Mouse (Mus musculus) v-Abl transformed pro-B cells (cell line): Measurements from ENCODE around the gene Anapc2.

Experiments used
- in situ Hi-C, 2 experiments: fragments of 400-800 bp; cut with MboI; formaldehyde crosslinking; loops; one replicate each; pipeline ENCODE4 v1.15.1; 2025; ENCODE audit not compliant: unreplicated experiment in 2 of 2

Anapc2 gene

DNA sequence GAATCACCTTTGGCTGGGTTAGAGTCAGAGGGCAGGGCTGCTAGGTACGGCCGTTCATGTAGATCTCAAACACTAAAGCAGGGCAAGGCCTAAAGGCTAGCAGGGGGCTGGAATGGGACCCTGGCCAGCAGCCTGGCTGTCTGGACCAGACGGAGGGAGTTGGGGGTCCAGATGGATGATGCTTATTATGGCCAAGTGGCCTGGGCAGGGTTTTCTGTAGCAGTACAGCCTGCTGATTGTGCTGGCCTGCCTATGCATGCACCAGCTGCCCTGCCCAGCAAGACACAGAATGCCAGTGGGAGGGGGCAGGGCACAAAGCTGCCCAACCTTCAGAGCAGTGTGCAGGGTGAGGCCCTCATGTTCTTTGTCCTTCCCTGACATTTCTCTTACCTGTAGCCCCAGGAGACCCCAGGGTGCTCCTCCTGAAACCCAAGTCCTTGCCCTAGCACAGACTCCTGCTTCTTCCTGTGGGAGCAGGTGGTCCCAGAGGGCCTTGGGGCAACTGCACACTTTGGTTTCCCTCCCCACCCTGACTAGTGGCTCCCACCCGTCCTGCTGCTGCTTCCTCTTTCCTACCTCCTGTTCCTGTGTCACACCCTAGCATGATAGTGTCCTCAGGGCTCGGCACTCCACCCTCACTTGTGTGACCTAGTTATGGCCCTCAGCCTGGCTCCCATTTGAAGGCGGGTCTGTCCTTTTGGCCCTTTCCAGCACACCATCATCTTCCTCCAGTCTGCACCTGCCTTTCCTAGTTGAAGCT is 6.2 kb upstream of the Anapc2 start:
- in situ Hi-C loops, result loop anchor here in 1 of 2 experiments (25.0 kb wide), 1 partner anchor 1646 kb away; the partner anchor contains the start of genes Med22, Rpl7a, Surf1 and Surf2

DNA sequence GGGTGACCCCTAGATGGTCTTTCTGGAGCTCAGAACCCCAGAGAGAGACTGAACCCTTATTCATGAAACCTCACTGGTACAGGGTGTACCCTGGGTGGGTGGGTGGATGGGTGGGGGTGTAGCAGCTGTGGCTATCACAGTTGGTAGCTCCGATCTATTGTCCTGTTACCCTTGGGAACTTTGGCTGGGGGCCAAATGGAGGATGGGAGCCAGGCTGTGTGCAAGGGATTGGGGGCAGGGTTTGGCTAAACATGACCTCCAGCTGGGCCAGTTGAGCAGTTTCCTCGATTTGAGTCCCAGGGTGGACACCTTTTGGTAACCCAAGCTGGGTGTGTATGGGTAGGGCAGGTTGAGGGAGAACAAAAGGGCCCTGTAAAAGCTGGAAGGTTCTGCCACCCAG is 5.6 kb upstream of the Anapc2 start:
- in situ Hi-C loops, result loop anchor here in 1 of 2 experiments (25.0 kb wide), 1 partner anchor 1646 kb away; the partner anchor contains the start of genes Med22, Rpl7a, Surf1 and Surf2

DNA sequence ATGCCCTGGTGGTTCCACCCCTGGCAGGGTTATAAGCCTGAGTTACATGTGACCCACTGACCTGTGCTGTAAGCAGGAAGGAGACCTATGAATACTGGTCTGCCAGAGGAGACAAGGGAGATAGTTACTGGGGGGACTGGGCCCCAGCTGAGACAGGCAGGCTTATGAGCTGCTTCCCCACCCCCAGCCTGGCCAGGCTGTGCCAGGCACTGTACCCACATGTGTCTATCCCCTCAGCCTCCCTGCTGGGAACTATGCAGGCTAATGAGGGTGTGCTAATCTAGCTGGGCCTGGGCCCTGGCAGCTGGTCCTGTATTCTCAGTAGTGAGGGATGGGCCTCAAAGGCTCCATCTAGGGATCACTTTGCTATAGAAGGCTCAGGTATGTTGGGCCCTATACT is 5.0 kb upstream of the Anapc2 start:
- in situ Hi-C loops, result loop anchor here in 1 of 2 experiments (25.0 kb wide), 1 partner anchor 1645 kb away; the partner anchor contains the start of genes Med22, Rpl7a, Surf1 and Surf2

DNA sequence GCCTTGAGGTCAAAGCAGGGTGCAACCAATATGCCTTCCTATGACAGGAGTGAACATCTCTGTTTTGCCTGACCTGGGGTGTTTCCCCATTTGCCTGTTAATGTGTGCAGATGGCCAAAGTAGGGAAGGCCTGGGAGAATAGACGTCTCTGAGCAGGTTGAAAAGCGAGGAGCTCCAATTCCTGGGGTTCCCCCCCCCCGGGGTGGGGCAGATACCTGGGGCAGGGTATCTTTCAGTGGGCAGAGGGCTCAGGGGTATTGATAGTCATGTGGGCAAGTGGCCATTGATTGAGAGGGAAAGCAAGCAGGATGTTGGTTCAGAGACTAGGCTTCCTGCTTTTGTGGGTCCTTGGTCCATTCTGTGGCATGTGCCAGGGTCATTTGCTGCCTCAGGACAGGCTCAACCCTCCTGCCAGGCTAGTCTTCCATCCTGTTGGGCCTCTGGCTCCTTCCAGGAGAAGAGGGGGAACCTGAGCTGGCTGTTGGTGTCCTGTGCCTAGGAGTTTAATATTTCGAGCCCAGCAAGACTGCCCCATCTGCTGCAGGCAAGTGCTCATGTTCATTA is 4.5 kb upstream of the Anapc2 start:
- in situ Hi-C loops, result loop anchor here in 1 of 2 experiments (25.0 kb wide), 1 partner anchor 1644 kb away; the partner anchor contains the start of genes Med22, Rpl7a, Surf1 and Surf2

DNA sequence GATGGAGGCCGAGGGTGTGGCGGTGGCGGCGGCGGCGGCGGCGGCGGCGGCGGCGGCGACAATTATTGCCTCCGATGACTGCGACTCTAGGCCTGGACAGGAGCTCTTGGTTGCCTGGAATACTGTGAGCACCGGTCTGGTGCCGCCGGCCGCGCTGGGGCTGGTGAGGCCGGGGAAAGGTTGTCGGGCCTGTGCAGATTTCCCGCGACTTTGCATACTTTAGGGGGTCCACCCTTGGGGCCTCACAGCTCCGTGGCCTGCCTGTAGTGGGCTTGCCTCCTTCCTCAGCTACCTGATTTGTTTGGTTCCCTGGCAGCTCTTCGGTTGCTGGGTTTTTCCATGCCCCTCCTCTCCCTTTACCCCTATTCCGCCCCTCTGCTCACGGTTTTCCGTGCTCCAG is 237 bp downstream of the Anapc2 start:
- in situ Hi-C loops, result loop anchor here in 1 of 2 experiments (25.0 kb wide), 1 partner anchor 1640 kb away; the partner anchor contains the start of genes Med22, Rpl7a, Surf1 and Surf2

DNA sequence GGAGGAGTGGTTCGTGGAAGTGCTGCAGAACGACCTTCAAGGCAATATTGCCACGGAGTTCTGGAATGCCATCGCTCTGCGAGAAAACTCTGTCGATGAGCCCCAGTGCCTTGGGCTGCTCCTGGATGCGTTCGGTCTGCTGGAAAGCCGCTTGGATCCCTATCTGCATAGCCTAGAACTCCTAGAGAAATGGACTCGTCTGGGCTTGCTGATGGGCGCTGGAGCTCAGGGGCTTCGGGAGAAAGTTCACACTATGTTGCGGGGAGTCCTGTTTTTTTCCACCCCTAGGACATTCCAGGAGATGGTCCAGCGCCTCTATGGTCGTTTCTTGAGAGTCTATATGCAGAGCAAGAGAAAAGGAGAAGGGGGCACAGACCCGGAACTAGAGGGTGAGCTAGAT is 732 bp downstream of the Anapc2 start:
- in situ Hi-C loops, result loop anchor here in 1 of 2 experiments (25.0 kb wide), 1 partner anchor 1639 kb away; the partner anchor contains the start of genes Med22, Rpl7a, Surf1 and Surf2

DNA sequence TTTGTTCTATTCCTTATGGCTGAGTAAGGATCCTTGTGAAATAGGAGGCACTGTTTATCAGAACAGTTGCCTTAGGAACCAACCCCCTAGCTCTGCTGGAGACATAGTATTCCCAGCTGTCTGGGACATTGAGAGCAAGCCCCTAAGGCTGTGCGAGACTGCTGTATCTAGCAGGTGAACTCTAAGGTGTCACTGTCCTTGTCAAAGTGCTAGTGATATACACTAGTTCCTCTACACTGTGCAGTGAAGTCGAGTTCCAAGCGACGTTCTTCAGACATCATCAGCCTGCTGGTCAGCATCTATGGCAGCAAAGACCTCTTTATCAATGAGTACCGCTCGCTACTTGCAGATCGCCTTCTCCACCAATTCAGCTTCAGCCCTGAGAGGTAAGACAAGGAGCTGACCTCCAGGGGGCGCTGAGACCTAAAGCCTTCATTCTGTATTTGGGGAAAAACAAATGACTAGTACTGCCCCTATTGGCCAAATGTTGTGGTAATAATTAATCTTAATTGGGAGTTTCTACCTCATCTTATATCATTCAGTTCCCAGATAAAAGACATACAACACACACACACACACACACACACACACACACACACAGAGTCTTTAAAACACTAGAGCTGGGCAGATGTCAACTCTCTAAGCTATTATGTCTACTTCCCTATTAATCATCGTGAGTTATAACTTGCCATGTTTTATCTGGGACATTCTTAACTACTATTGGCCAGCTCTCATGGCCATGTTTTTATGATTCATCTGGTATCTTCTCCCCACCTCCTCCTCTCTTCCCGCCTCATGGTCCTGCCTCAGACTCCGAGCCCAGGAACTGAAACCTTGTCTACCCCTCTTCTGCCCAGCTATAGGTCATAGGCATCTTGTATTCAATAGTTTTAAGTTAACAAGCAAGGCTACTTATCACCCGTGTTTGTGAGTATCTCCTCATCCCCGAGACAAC is 6.9 kb downstream of the Anapc2 start:
- in situ Hi-C loops, result loop anchor here in 1 of 2 experiments (5.0 kb wide), 2 partner anchors 53 to 123 kb away; partner anchors contain the start of gene Man1b1

DNA sequence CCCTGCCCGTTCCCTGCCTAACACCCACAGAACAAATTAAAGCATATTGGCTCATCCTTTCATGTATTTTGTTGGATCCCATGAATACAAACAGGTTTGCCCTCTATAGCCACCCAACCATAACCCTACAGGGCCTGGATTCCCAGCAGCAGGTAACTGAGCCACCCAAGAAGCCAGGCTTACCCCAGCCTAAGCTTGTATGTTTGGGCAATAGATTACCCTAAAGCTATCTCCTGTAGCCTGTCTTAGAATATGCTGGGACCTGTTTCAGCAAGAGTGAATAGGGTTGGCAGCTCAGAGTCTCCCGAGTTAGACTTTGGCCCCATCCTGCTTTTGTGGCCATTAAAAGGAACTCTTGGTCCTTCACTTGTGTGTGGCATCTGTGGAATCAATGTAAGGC is 13.3 kb downstream of the Anapc2 start:
- in situ Hi-C loops, result no loop called here

DNA sequence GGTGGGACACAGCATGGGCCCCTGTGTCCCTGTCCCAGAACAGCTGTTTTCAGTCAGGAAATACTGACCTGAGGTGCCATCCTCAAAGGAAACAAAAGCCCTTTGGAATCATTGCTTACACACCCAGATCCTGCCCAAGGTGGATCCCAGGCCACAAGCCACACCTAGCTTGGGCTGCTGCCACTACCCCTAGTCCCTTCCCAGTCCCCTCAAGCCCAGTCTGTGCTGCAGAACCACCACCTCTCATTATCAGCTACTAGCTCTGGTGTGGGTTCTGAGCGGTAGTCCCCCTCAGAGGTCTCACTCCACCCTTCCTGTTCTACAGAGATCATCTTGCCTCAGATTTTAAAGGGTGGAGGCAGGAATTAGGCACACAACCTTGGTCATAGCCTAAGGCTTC is 14.0 kb downstream of the Anapc2 start:
- in situ Hi-C loops, result no loop called here

DNA sequence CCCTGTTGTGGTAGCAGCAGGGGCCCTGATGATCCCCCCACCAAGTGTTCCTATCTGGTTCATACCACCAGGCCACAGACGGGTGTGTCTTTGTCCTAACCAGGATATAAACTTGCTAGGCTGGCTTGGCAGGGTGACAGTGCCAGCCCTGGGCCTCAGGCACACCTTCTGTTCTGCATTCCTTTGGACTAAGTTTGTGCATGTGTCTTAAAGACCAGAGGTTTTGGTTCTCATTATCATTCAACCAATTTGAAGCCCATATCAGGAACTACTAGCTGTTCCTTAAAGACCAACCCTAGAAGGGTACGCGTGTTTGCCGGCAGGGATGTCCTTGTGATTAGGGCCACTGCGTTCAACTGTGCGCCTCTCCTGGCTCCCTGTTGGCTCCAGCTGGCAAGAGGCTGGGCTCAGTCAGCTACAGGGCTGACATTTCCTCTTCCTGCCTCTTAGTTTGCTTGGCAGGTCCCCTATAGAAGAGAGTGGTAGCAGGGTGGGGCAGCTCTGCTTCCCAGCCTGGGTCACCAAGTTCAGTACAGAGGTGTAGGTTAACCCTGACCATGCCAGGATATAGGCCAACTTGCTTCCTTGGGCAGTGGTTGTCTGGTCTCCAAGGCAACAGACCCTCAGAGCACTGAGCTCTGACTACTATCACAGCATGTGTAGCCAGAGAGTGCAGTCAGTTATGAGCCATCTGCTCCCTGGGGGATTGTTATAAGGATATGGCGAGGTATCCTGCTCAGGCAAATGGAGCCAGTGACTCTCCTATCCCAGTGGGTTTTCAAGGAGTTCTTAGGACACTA is 14.8 kb downstream of the Anapc2 start:
- in situ Hi-C loops, result no loop called here

DNA sequence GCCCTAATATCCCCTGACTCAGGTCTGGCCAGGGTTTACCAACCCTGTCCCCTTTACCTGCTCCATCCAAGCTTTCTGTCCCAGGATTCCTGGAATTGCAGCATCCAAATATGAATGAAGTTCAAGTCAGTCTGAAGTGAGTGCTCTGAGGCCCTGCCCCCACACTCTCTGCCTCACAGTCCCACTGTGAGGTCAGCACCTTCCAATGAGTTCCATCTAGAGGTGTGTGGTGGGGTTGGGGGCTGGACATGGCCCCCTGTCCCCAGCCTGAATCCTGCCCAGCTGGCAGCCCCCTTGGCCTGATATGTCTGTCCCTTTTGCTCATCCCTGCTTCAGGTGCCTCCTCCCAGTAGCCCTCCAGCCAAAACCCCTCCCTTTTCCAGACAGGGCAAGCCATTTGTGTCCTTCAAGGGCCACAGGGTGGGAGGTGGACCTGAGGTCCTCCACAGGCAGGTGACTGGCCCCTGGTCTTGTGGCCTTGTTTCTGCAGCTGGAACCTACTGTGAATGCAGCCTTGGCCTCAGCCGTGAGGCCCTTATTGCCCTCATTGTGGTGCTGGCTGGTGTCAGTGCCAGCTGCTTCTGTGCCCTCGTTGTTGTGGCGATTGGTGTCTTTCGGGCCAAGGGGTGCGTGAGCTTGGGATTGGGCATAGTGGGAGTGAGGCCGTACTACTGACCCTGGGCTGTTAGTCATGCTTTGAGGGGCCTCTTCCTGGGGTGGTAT is 15.8 kb downstream of the Anapc2 start, which contains the start of gene Tmem210:
TSS of gene Tmem210 (plus strand) at position 219 of the 723 bp plus-strand sequence.
- in situ Hi-C loops, result no loop called here

DNA sequence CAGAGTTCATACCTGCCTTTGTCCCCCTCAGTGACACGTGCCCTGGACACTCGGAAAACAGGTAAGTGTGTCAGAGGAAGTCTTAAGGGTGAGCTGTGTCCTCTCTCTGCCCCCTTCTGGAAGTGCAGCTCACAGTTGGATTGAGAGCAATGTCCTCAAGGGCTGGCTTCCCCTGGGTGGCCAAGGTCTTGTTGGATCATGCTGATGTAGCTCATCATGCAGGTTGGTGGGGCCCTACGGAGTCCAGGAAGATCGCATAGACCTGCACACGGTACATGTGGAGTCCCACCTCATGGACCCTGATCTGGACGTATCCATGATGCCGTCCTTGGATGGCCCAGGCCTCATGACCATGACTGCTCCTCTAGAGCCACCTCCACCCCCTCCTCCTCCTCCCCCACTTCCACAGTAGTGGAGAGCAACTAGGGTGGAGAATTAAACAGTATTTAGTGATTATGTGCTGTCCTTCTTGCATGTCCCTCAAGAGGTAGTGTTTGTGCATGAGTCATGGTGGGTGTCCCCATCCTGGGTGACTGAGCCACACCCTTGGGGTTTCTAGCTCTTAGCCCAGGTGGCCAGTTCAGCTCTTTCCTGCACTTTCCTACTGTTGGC is 16.6 kb downstream of the Anapc2 start:
- in situ Hi-C loops, result no loop called here

DNA sequence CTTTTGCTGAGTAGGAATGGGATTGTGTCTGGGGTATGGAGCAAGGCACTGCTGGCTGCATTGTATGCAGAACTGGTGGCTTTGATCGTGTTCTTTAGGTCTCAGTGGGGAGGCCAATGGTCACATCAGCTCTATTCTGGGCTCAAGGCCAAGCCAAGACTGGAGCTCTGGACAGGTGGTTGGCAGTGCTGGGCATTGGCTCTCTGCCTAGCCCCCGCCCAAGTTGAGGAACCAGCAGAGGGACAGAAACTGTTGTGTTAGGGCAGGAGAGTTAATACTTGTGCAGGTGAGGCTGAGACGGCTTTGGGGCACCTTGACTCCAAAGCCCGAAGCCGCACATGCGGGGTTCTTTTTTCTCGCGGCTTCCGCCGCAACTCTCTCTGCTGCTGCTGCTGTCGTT is 17.4 kb downstream of the Anapc2 start, which contains the start of gene Lrrc26:
TSS of gene Lrrc26 (plus strand) at position 265 of the 400 bp plus-strand sequence.
- in situ Hi-C loops, result no loop called here

DNA sequence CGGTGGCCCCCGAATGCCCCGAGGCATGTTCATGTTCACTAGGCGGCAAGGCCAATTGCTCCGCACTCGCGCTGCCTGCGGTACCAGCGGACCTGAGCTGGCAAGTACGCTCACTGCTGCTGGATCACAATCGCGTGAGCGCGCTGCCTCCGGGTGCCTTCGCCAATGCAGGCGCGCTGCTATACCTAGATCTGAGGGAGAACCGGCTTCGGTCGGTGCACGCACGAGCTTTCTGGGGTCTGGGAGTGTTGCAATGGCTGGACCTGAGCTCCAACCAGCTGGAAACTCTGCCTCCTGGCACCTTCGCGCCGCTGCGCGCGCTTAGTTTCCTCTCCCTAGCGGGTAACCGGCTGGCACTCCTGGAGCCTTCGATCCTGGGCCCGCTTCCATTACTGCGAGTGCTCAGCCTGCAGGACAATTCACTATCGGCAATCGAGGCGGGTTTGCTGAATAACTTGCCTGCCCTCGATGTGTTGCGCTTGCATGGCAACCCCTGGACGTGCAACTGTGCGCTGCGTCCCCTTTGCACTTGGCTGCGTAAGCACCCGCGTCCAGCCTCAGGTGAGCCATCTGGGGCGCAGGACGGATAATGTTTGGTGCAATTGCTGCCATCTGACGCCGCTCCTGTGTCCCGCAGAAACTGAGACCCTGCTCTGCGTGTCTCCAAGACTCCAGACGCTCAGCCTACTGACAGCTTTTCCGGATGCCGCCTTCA is 18.0 kb downstream of the Anapc2 start:
- in situ Hi-C loops, result no loop called here

DNA sequence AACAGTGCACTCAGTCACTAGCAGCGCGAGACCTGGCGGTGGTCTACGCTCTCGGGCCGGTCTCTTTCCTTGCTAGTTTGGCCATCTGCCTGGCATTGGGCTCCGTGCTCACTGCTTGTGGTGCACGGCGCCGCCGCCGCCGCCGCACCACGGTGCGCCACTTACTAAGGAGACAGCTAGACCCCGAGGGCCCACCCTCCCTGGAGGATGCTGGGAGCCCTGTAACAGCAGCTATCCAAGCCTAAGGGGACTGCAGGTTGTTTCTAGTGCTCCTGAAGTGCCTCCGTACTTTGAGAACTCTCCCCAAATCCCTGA is 18.5 kb downstream of the Anapc2 start:
- in situ Hi-C loops, result no loop called here

DNA sequence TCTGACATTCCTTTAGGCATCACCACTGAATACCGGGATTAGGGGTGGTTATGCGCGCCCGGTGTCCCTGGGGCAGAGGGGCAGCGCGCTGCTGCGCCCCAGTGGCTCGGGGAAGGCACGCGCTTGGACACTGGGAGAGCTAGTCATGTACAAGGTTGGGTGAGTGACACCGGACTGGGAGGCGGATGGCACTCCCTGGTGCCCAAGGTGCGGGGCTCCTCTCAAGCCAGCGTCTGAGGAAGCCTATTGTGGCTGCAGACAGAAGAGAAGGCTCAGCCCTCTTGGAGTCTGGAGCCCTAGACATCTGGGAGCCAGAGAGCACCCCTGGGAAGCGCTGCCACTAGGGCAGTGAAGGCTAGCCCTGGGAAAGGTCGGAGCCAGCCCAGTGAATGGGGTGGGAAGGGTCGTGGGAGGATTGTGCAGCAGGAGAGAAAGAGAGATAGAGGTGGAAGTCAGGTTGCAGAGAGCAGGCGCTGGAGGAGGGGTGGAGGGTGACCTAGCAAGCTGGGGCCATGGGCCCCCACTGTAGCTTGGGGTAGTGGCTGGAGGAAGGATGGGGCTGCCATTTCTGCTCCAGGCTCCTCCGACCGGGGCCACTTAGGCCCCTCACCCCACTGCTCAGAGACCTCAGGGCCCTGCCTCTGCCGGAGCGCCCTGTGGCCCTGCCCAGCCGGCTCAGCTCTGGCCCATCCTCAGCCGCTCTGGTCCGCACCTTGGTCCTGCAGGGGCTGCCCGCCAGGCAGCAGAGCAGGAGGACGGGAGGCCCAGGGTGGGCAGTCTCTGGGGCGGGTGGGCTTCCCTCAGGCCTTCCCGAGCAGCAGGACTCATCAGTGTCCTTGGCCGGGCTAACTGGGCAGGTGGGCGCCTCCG is 19.1 kb downstream of the Anapc2 start:
- in situ Hi-C loops, result no loop called here

DNA sequence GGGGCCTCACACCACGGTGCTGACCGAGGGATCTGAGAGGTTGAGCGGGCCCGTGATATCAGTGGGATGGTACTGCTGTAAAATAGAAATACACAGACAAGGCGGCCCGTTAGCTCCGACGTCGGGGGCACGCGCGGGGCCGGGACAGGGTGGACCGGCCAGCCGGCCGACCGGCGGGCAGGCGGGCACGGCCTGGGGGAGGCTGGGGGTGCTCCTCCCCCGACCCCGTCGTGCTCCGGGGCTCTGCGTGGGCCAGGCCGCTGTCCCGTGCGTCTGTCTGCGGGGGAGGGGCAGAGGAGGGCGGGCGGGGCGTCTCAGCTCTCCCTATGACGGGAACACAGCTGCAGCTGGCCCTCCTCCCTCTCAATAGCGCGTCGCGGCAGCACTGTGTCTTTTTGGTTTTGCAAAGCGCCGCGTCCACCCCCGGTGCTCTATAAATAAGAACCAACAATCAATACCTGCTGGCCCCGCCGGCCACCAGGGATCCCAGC is 19.8 kb downstream of the Anapc2 start:
- in situ Hi-C loops, result no loop called here
